Comparison of ENCODE assay signal across 8 mouse cellular contexts in the genomic region with DNA sequence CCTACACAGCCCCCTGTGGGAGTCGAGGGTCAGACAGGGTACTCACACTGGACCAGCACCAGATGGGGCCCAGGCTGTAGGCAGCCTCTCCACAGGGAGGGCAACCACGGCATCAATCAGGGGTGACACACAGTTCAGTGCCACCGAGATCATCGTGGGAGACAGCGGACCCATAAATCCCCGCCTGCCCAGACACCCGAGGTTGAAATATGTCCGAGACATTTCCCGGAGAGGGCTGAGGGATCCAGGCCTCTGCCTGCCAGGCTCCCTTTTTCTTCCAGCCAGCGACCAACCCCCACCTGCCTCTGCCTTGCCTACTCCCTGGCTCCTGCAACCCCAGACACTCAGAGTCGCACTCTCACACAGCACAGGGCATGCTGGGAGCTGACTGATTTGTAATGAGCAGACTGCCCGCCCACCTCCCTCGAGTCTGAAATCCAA. TPM values are rescaled to one million over a fixed set of nuclear protein-coding genes. Genes with fewer than 3 reads are reported as not detected.
A peak's percentile ranks its signal among the peaks of the same experiment; 100 is the strongest.
DNase-seq lines count a peak whose midpoint lies in the region; ATAC-seq and TF ChIP-seq lines count a peak whose summit lies in the region.
"Had no signal": no experiment of that assay in that cellular context is flagged by ENCODE, and none has a peak within 500 bp of the region (broad histone marks: within the 10 kb centered on the region; RNA-seq: fewer than 3 reads in every experiment).

No protein-coding gene starts in this region.

- no peaks in the 10 kb centered on the region for H3K4me1 ChIP-seq in forebrain, postnatal 0 days (ENCODE audit: insufficient read depth)
- H3K4me1 ChIP-seq in thymus, adult 2 months (replicated peaks; ENCODE audit: control insufficient read depth, insufficient read depth, low read length) = no peaks in the 10 kb centered on the region

- H3K27ac ChIP-seq in left cerebral cortex, adult 2 months = no peak overlapping the region
- no peak overlapping the region for H3K27ac ChIP-seq in forebrain, postnatal 0 days (ENCODE audit: low read depth, low read length)
- H3K27ac ChIP-seq in thymus, adult 2 months (ENCODE audit: control insufficient read depth, insufficient read depth, low read length) = no peak overlapping the region
- H3K27ac ChIP-seq: liver, embryonic 14.5 days had no signal

- no peaks in the 10 kb centered on the region for H3K79me2 ChIP-seq in myocyte (ENCODE audit: control insufficient read depth, insufficient read depth)

- no peak overlapping the region for H3ac ChIP-seq in myocyte (ENCODE audit: control insufficient read depth, insufficient read length)

- no peaks in the 10 kb centered on the region for H3K27me3 ChIP-seq in forebrain, postnatal 0 days (ENCODE audit: insufficient read depth, low read length)
- H3K27me3 ChIP-seq in myocyte (ENCODE audit: control insufficient read depth, insufficient read depth, insufficient read length) = peaks cover 7% of the 10 kb centered on the region
- no peaks in the 10 kb centered on the region for H3K27me3 ChIP-seq in thymus, adult 2 months (ENCODE audit: control insufficient read depth, insufficient read depth, low read length)

- peak; percentile 62 for ATAC-seq in forebrain, postnatal 0 days

- H3K9ac ChIP-seq in forebrain, postnatal 0 days = no peak overlapping the region
- H3K9ac ChIP-seq: liver, embryonic 14.5 days had no signal

- H3K9me3 ChIP-seq in forebrain, postnatal 0 days (ENCODE audit: low read length) = no peaks in the 10 kb centered on the region

- DNase-seq in left cerebral cortex, adult 2 months (ENCODE audit: extremely low spot score in 1 of 2, low spot score in 2 of 2) = peak; percentile 23 to 26
- no peak for DNase-seq in left cerebral cortex, adult 11 months (ENCODE audit: low spot score)
- peak; percentile 85 for DNase-seq in brain, adult 2 months (ENCODE audit: low read depth, low spot score)
- no peak for DNase-seq in forebrain, postnatal 0 days
- no peak for DNase-seq in thymus, adult 2 months
- DNase-seq in cerebellum, adult 11 months = no peak

- TF ChIP-seq CTCF in left cerebral cortex, adult 2 months (IDR thresholded peaks at IDR 0.05) = no peak
- TF ChIP-seq CTCF in forebrain, postnatal 0 days (IDR thresholded peaks at IDR 0.05; ENCODE audit: low read depth) = no peak
- TF ChIP-seq CTCF in thymus, adult 2 months (IDR thresholded peaks at IDR 0.05; ENCODE audit: borderline replicate concordance, control insufficient read depth, extremely low read depth, insufficient read depth, low read length, poor library complexity) = no peak

- no peak overlapping the region for H3K4me2 ChIP-seq in forebrain, postnatal 0 days (ENCODE audit: low read depth)
- peak overlapping the region; percentile 45 for H3K4me2 ChIP-seq in myocyte (ENCODE audit: low read depth)

- no peak for TF ChIP-seq POLR2A in myocyte (IDR thresholded peaks at IDR 0.05; ENCODE audit: insufficient read length, low read depth)
- TF ChIP-seq POLR2A in thymus, adult 2 months (IDR thresholded peaks at IDR 0.05; ENCODE audit: control insufficient read depth, extremely low read depth, insufficient read depth, low read length, poor library complexity) = no peak

- intact Hi-C loops in left cerebral cortex, adult 2 months (cut with DNase I) = no loop called here

- H3K4me3 ChIP-seq in left cerebral cortex, adult 2 months = no peak overlapping the region
- H3K4me3 ChIP-seq in forebrain, postnatal 0 days (ENCODE audit: low read depth, low read length) = no peak overlapping the region
- H3K4me3 ChIP-seq in myocyte = no peak overlapping the region
- no peak overlapping the region for H3K4me3 ChIP-seq in thymus, adult 2 months (ENCODE audit: control insufficient read depth, insufficient read depth, low read length)

- no peaks in the 10 kb centered on the region for H3K36me3 ChIP-seq in forebrain, postnatal 0 days (ENCODE audit: insufficient read depth)
- H3K36me3 ChIP-seq in myocyte (ENCODE audit: control insufficient read depth, insufficient read depth) = no peaks in the 10 kb centered on the region
- H3K36me3 ChIP-seq in thymus, adult 2 months (ENCODE audit: control insufficient read depth, insufficient read depth, low read length) = no peaks in the 10 kb centered on the region

- 48% methylated on average over 13 of the region's 13 CpGs for WGBS in forebrain, postnatal 0 days
- WGBS in thymus, adult 2 months = 75% methylated on average over 13 of the region's 13 CpGs

TF ChIP-seq in myocyte, 11 proteins besides CTCF, POLR2A, EP300 and RAD21:
- TF ChIP-seq TCF12 (IDR thresholded peaks at IDR 0.05; ENCODE audit: insufficient read depth, poor library complexity, severe bottlenecking) (no peak), CEBPB (IDR thresholded peaks at IDR 0.05; ENCODE audit: insufficient read depth, poor library complexity, severe bottlenecking) (no peak), TCF3 (IDR thresholded peaks at IDR 0.05; ENCODE audit: insufficient read length, low read depth) (no peak)

RNA-seq across cellular contexts. Expression of a gene that starts 11.6 kb away (rescaled TPM):
- total RNA-seq in left cerebral cortex, adult 2 months (2021) = not detected
- total RNA-seq in forebrain, postnatal 0 days (2014; rRNA removed) = not detected in 2 replicates
- 0.09 TPM in 1 of 2 replicates, not detected in the other for polyA plus RNA-seq in forebrain, postnatal 0 days (2015; fragmentation: Nextera tagmentation; extraction: Ambion mirVana)
- not detected for polyA plus RNA-seq in myocyte (2012; fragmentation: generic; extraction: Trizol)
- 0.33 and 0.46 TPM in 2 replicates for polyA plus RNA-seq in thymus, adult 2 months (2012; rRNA removed)
- polyA plus RNA-seq: liver, embryonic 14.5 days had no signal

RNA-seq across cellular contexts. Expression of a gene that starts 41.5 kb away (rescaled TPM):
- total RNA-seq in left cerebral cortex, adult 2 months (2021) = 1 to 10 TPM; 7.4 to 8.8 TPM
- total RNA-seq in forebrain, postnatal 0 days (2014; rRNA removed) = 2.8 and 4.6 TPM in 2 replicates
- 4.0 and 4.5 TPM in 2 replicates for polyA plus RNA-seq in forebrain, postnatal 0 days (2015; fragmentation: Nextera tagmentation; extraction: Ambion mirVana)
- polyA plus RNA-seq in myocyte (2012; fragmentation: generic; extraction: Trizol) = 9.1 TPM
- 7.4 and 9.4 TPM in 2 replicates for polyA plus RNA-seq in thymus, adult 2 months (2012; rRNA removed)

RNA-seq across cellular contexts. Expression of a gene that starts 41.6 kb away (rescaled TPM):
- total RNA-seq in left cerebral cortex, adult 2 months (2021) = 10 to 100 TPM; 56.3 to 64.9 TPM
- total RNA-seq in forebrain, postnatal 0 days (2014; rRNA removed) = 43.8 and 48.5 TPM in 2 replicates
- 73.3 and 80.4 TPM in 2 replicates for polyA plus RNA-seq in forebrain, postnatal 0 days (2015; fragmentation: Nextera tagmentation; extraction: Ambion mirVana)
- 87.5 TPM for polyA plus RNA-seq in myocyte (2012; fragmentation: generic; extraction: Trizol)
- 82.5 and 94.7 TPM in 2 replicates for polyA plus RNA-seq in thymus, adult 2 months (2012; rRNA removed)

Comparison
In these comparisons a context has a peak if more than half of its experiments do, and no peak if none do; other contexts are left out.
1. DNase-seq: peak in left cerebral cortex, adult 2 months (2 of 2) and brain, adult 2 months (single experiment); none in left cerebral cortex, adult 11 months (single experiment), forebrain, postnatal 0 days (single experiment), thymus, adult 2 months (single experiment) and cerebellum, adult 11 months (single experiment).